Mouse (Mus musculus) heart, embryonic 11.5 days (tissue): ENCODE results near the gene Scarf2. TPM values are rescaled to one million over a fixed set of nuclear protein-coding genes. Genes with fewer than 3 reads are reported as not detected.
A peak's percentile ranks its signal among the peaks of the same experiment; 100 is the strongest.

Source experiments
- ATAC-seq: fragments of 200-750 bp; cut with Nextera tagmentation; replicated peaks from 2 replicates; pipeline ENCODE4 v1.8.0; 2017; ENCODE audit warnings: moderate library complexity; ENCODE audit not compliant: insufficient number of reproducible peaks, low FRiP score, low TSS enrichment
- H3K27ac ChIP-seq: fragments of 300-500 bp; sonication (generic); 2 replicates; pipeline ENCODE4 v1.5.1; 2014; ENCODE audit warnings: mild to moderate bottlenecking, low read depth, low read length
- H3K27me3 ChIP-seq: fragments of 300-500 bp; sonication (generic); 2 replicates; pipeline ENCODE4 v1.6.1; 2014; ENCODE audit warnings: mild to moderate bottlenecking, low read length, mixed read lengths; ENCODE audit not compliant: control insufficient read depth, insufficient read depth
- H3K36me3 ChIP-seq: fragments of 300-500 bp; sonication (generic); 2 replicates; pipeline ENCODE4 v1.6.1; 2014; ENCODE audit warnings: mild to moderate bottlenecking, low read length, moderate library complexity, mixed read lengths; ENCODE audit not compliant: control insufficient read depth, insufficient read depth
- H3K4me1 ChIP-seq: fragments of 300-500 bp; sonication (generic); 2 replicates; pipeline ENCODE4 v1.6.1; 2014; ENCODE audit warnings: low read length; ENCODE audit not compliant: control insufficient read depth, insufficient read depth
- H3K4me2 ChIP-seq: fragments of 300-500 bp; sonication (generic); 2 replicates; pipeline ENCODE4 v1.6.1; 2014; ENCODE audit warnings: mild to moderate bottlenecking, moderate library complexity
- H3K4me3 ChIP-seq: fragments of 300-500 bp; sonication (generic); 2 replicates; pipeline ENCODE4 v1.5.1; 2014; ENCODE audit warnings: low read depth, low read length
- H3K9ac ChIP-seq: fragments of 300-500 bp; sonication (generic); 2 replicates; pipeline ENCODE4 v1.6.1; 2014; ENCODE audit warnings: mild to moderate bottlenecking, low read depth, low read length, moderate library complexity
- H3K9me3 ChIP-seq: fragments of 300-500 bp; sonication (generic); replicated peaks from 2 replicates; pipeline ENCODE4 v1.6.1; 2016; ENCODE audit warnings: low read length; ENCODE audit not compliant: control insufficient read depth
- WGBS: fragments of 180-500 bp; shearing (Covaris S2); extraction: QIAGEN DNeasy Blood & Tissue Kit; methylation state at CpG from one replicate; pipeline ENCODE4 v1.1.7; 2014; ENCODE audit not compliant: insufficient replicate concordance; 5-methylcytosine and 5-hydroxymethylcytosine counted together
- polyA plus RNA-seq: library from polyadenylated mRNA; unstranded; fragments of >200 nt; fragmentation: Nextera tagmentation; extraction: Ambion mirVana; gene quantifications from 2 replicates; pipeline ENCODE4 v1.2.1, GENCODE M21; 2014

The Scarf2 gene
- polyA plus RNA-seq, 1 experiment from 2014 or later: 7.2 TPM

DNA sequence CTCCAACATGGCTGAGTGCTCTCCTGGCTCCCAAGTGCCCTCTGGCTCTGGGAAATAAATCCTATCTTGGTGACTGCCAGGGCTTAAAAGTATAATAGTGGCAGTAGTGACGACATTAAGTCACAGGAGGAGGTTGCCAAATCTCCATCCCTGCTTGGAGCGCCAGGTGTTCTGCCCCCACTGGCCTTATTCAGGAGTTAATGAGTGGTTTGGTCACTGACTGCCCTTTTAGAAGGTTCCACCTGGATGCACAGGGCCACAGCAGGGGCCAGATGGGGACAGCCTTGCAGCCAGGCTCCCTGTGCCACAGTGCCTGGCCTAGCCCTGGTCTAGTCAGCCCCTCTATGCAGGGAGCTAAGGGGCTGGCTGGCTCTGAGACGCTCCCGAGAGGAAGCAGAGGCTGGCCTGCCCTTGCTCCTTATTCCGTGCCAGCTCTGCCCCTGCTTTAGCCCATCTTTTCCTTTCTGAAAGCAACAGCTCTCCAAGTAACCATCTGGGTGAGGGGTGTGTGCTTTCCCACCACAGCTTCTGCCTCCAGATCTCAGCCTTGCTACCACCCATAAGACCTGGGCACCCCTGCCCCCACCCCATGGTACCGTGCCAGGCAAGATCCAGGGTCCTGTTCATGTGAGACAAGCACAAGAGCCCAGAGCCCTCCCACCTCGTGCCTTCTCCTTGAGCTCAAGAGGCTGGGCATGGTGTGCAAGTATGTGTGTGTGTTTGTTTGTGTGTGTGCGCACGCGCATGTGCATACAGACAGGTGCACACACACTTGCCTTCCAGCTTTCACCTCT, 33.5 kb downstream of the Scarf2 start:
- ATAC-seq: no peak
- no peak overlapping the region for H3K27ac ChIP-seq
- no peaks in the 10 kb centered on the region for H3K9me3 ChIP-seq
- peaks cover 78% of the 10 kb centered on the region for H3K27me3 ChIP-seq
- no peaks in the 10 kb centered on the region for H3K36me3 ChIP-seq
- H3K4me2 ChIP-seq: no peak overlapping the region
- no peaks in the 10 kb centered on the region for H3K4me1 ChIP-seq
- no peak overlapping the region for H3K4me3 ChIP-seq
- WGBS: 68% methylated on average over 10 of the region's 10 CpGs
- H3K9ac ChIP-seq: no peak overlapping the region

GRCm38 (mm10) chr16:17831781-17832180, 34.7 kb downstream of the Scarf2 start:
- Histone ChIP-seq H3K36me3 (no peaks in the 10 kb centered on the region), H3K9ac (no peak overlapping the region), H3K4me3 (no peak overlapping the region), H3K9me3 (no peaks in the 10 kb centered on the region), H3K27me3 (peaks cover 84% of the 10 kb centered on the region), H3K27ac (no peak overlapping the region), H3K4me1 (no peaks in the 10 kb centered on the region), H3K4me2 (no peak overlapping the region)
- no peak for ATAC-seq
- WGBS: 18% methylated on average over 11 of the region's 11 CpGs

DNA sequence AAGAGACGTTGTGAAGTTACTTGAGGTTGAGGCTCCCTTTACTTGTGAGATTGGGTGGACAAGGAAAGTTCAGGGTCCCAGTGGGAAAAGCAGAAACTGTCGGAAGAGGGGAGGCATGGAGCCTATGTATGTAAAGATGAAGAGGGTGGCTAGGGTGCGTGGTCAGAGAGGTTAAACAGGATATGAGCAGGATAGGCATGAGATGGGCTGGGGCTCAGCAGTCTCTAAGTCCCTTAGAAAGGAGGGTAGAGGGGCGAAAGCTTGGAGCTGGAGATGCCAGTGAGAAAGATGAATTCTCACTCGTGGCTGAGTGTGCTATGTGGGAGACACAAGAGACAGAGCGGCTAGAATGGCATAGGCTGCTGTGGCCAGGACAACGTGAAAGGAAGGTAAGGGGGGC, 35.7 kb downstream of the Scarf2 start, which contains the start of gene B830017H08Rik:
TSS of gene B830017H08Rik (plus strand) at position 301 of the 400 bp plus-strand sequence.
- Histone ChIP-seq H3K36me3 (no peaks in the 10 kb centered on the region), H3K4me3 (peak within 1 kb of the TSS; percentile 59), H3K9ac (peak within 1 kb of the TSS; percentile 63; the same call in 1 of the 2 replicates), H3K9me3 (no peaks in the 10 kb centered on the region), H3K27me3 (peaks cover 89% of the 10 kb centered on the region), H3K27ac (no peak within 1 kb of the TSS), H3K4me2 (peak within 1 kb of the TSS; percentile 97), H3K4me1 (no peaks in the 10 kb centered on the region)
- no peak for ATAC-seq
- 27% methylated on average over 7 of the region's 7 CpGs for WGBS

DNA sequence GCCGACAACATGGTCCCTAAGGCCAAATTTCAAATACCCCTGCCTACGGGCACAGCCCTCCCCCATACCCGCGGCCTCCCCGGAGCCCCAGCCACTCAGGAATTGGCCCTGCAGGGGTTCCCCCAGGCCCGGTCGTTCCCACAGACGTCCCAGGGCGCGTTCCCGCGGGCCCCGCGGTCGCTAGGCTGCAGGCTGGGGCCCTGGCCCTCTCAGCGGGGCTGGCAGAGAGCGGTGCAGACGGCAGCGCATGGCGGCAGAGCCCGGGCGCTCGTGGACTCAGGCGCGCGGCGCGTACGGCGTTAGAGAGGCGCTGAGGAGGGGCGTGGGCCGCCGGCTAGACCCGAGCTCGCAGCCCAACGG, 36.2 kb downstream of the Scarf2 start:
- 2% methylated on average over 22 of the region's 37 CpGs for WGBS

DNA sequence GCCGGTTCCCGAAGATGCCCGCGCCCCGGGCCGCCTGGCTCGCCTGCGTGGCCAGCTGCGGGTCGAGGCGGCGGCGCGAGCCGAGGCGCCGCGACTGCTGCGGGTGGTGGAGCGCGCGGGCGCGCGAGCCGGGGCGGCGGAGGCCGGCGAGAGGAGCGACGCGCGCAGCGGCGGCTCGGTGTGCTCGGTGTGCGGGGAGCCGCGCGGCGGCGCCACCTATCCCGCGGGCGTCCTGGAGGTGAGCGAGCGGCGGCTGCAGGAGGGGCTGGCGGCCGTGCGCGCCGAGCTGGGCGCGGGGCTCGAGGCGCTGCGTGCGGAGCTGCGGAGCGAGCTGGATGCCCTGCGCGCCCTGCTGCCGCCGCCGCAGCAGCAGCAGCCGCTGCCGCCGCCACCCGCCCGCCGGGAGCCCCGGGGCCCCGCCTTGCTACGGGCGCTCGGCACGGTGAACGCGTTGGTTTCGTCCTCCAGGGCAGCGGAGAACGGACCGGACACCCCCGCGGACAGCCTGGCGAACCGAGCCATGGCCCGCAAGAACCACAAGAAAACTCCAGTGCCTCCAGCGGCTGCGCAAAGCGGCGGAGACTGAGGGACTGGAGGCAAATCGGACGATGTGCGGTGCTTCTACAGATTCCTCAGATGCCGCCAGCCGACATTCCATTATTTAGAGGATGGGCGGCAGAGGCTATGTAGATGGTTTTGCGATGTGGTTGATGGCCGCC, 36.8 kb downstream of the Scarf2 start:
- H3K4me3 ChIP-seq: peak overlapping the region; percentile 59
- under 1% methylated on average over 71 of the region's 103 CpGs for WGBS
- no peaks in the 10 kb centered on the region for H3K36me3 ChIP-seq
- no peaks in the 10 kb centered on the region for H3K4me1 ChIP-seq
- 0 out of 2 replicates have a peak, but pooled peaks have one; percentile 23 for ATAC-seq
- peak overlapping the region; percentile 63; the same call in 1 of the 2 replicates for H3K9ac ChIP-seq
- H3K27me3 ChIP-seq: peaks cover 87% of the 10 kb centered on the region
- H3K9me3 ChIP-seq: no peaks in the 10 kb centered on the region
- H3K27ac ChIP-seq: no peak overlapping the region
- H3K4me2 ChIP-seq: peak overlapping the region; percentile 97

More for the DNA sequence above, 36.2 kb downstream of the Scarf2 start:
- no peaks in the 10 kb centered on the region for H3K4me1 ChIP-seq
- H3K36me3 ChIP-seq: no peaks in the 10 kb centered on the region
- H3K9ac ChIP-seq: peak overlapping the region; percentile 63; the same call in 1 of the 2 replicates
- H3K27me3 ChIP-seq: peaks cover 88% of the 10 kb centered on the region
- ATAC-seq: peak; percentile 50; the same call in 1 of the 2 replicates
- H3K4me3 ChIP-seq: peak overlapping the region; percentile 59
- no peaks in the 10 kb centered on the region for H3K9me3 ChIP-seq
- H3K27ac ChIP-seq: no peak overlapping the region
- peak overlapping the region; percentile 97 for H3K4me2 ChIP-seq

DNA sequence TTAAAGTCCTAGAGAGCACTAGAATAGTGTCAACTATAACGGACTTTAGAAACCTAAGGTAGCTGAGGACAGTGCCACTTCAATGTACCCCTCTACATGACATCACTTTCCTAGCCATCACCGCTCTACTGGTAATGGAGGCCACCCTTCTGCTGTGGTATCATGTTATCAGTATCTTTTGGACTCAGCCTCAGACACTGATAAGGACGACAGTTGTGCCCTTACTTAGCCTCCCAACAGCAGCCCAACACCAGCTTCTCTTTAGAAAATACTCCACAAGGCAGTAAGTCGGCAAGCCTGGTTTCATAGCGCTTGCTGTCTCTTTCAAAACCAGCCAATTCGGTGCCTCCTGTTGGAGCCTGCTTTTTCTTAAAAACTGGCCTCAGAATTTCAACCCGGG, 37.5 kb downstream of the Scarf2 start:
- H3K4me3 ChIP-seq: 0 out of 2 replicates have a peak overlapping the region, but pooled peaks have one; percentile 59
- no peaks in the 10 kb centered on the region for H3K36me3 ChIP-seq
- 40% methylated on average over 7 of the region's 7 CpGs for WGBS
- H3K27ac ChIP-seq: no peak overlapping the region
- H3K4me2 ChIP-seq: peak overlapping the region; percentile 97
- no peaks in the 10 kb centered on the region for H3K9me3 ChIP-seq
- ATAC-seq: no peak
- no peaks in the 10 kb centered on the region for H3K4me1 ChIP-seq
- no peak overlapping the region for H3K9ac ChIP-seq
- peaks cover 81% of the 10 kb centered on the region for H3K27me3 ChIP-seq

DNA sequence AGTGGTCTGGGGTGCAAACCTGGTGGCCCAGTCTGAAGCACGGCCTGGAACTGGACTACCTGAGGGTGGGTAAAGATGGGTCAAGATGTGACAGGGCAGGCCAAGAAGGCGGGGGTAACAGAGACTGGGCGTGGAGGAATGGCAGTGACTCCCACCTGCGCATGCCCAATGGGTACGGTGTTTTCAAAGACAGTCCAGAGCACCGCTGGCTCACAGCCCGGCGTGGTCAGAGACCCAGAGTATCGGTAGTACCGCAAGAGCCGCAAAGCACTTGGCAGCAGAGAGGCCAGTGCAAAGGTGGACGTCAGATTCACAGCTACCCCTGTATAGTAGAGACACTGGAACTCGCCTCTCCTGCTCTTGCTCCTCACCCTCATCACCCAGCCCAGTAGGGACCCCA, 38.4 kb downstream of the Scarf2 start:
- H3K36me3 ChIP-seq: peaks cover 4% of the 10 kb centered on the region
- peaks cover 72% of the 10 kb centered on the region for H3K27me3 ChIP-seq
- H3K4me2 ChIP-seq: no peak overlapping the region
- no peak overlapping the region for H3K9ac ChIP-seq
- no peak overlapping the region for H3K27ac ChIP-seq
- WGBS: 43% methylated on average over 13 of the region's 13 CpGs
- H3K9me3 ChIP-seq: no peaks in the 10 kb centered on the region
- H3K4me1 ChIP-seq: no peaks in the 10 kb centered on the region
- ATAC-seq: no peak
- H3K4me3 ChIP-seq: no peak overlapping the region

DNA sequence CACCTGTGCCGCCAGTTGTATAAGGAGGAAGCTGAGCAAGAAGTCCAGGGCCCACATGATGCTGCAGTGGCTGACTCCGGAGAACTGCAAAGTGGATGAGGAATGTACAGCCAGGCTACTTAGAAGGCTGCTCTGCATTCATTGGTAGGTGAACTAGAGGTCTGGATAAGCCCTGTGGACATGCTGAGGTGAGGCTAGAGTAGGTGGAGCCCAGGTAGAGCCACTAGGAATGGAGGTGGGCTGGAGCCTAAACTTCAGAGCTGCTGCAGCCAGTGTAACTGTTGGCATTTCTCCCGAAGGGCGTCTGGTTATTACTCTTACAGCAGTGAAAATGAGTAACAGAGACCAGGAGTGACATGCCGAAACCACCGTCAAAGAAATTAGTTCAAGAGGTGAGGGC, 41.0 kb downstream of the Scarf2 start, which contains the start of gene Car15:
TSS of gene Car15 (minus strand) at position 314 of the 400 bp plus-strand sequence.
- H3K27me3 ChIP-seq: peaks cover 46% of the 10 kb centered on the region

More for the DNA sequence above, 41.0 kb downstream of the Scarf2 start, which contains the start of gene Car15:
- Histone ChIP-seq H3K9me3 (no peaks in the 10 kb centered on the region), H3K4me2 (no peak within 1 kb of the TSS), H3K4me3 (no peak within 1 kb of the TSS), H3K36me3 (peaks cover 20% of the 10 kb centered on the region), H3K27ac (no peak within 1 kb of the TSS), H3K9ac (no peak within 1 kb of the TSS), H3K4me1 (no peaks in the 10 kb centered on the region)
- no peak for ATAC-seq
- WGBS: 76% methylated on average over 6 of the region's 6 CpGs
